Mouse (Mus musculus): ENCODE results near the gene Map2k3.

Gene Map2k3

GRCm38 (mm10) chr11:60924981-60925380 is 6.9 kb upstream of the Map2k3 start:
- no peak for DNase-seq (ENCODE audit: low spot score in 2 of 2)

GRCm38 (mm10) chr11:60927264-60927663 is 4.6 kb upstream of the Map2k3 start:
- peak; percentile 94 for DNase-seq (ENCODE audit: low spot score in 2 of 2)

- DNase-seq (ENCODE audit: low spot score in 2 of 2) = no peak
Observed at GRCm38 (mm10) chr11:60930724-60931281, 1.0 kb upstream of the Map2k3 start.

- peak in 1 of 2 experiments; percentile 39 for DNase-seq (ENCODE audit: low spot score in 2 of 2)
Observed at GRCm38 (mm10) chr11:60931282-60931868, 458 bp upstream of the Map2k3 start.

GRCm38 (mm10) chr11:60932503-60933020 is 729 bp downstream of the Map2k3 start:
- no peak for DNase-seq (ENCODE audit: low spot score in 2 of 2)

GRCm38 (mm10) chr11:60933178-60933930 is 1.5 kb downstream of the Map2k3 start:
- no peak for DNase-seq (ENCODE audit: low spot score in 2 of 2)

- DNase-seq (ENCODE audit: low spot score in 2 of 2) = no peak
Observed at GRCm38 (mm10) chr11:60934795-60935194, 3.0 kb downstream of the Map2k3 start.

GRCm38 (mm10) chr11:60935326-60935974 is 3.6 kb downstream of the Map2k3 start:
- DNase-seq (ENCODE audit: low spot score in 2 of 2) = peak in 1 of 2 experiments; percentile 43

GRCm38 (mm10) chr11:60935975-60936373 is 4.1 kb downstream of the Map2k3 start:
- no peak for DNase-seq (ENCODE audit: low spot score in 2 of 2)

GRCm38 (mm10) chr11:60937611-60938010 is 5.8 kb downstream of the Map2k3 start:
- DNase-seq (ENCODE audit: low spot score in 2 of 2) = no peak

GRCm38 (mm10) chr11:60939487-60939886 is 7.7 kb downstream of the Map2k3 start:
- DNase-seq (ENCODE audit: low spot score in 2 of 2) = no peak

- DNase-seq (ENCODE audit: low spot score in 2 of 2) = no peak
Observed at GRCm38 (mm10) chr11:60940501-60940900, 8.7 kb downstream of the Map2k3 start.

GRCm38 (mm10) chr11:60941370-60941769 is 9.5 kb downstream of the Map2k3 start:
- no peak for DNase-seq (ENCODE audit: low spot score in 2 of 2)

GRCm38 (mm10) chr11:60942263-60943015 is 10.6 kb downstream of the Map2k3 start:
- DNase-seq (ENCODE audit: low spot score in 2 of 2) = no peak

GRCm38 (mm10) chr11:60945003-60945402 is 13.2 kb downstream of the Map2k3 start:
- no peak for DNase-seq (ENCODE audit: low spot score in 2 of 2)

- no peak for DNase-seq (ENCODE audit: low spot score in 2 of 2)
Observed at GRCm38 (mm10) chr11:60951896-60952295, 20.1 kb downstream of the Map2k3 start.

- DNase-seq (ENCODE audit: low spot score in 2 of 2) = no peak
Observed at GRCm38 (mm10) chr11:60952362-60952761, 20.5 kb downstream of the Map2k3 start.

GRCm38 (mm10) chr11:60952986-60953385 is 21.2 kb downstream of the Map2k3 start:
- DNase-seq (ENCODE audit: low spot score in 2 of 2) = no peak

GRCm38 (mm10) chr11:60953803-60954202 is 22.0 kb downstream of the Map2k3 start:
- peak; percentile 90 to 92 for DNase-seq (ENCODE audit: low spot score in 2 of 2)

GRCm38 (mm10) chr11:60954255-60955104 is 22.6 kb downstream of the Map2k3 start:
- DNase-seq (ENCODE audit: low spot score in 2 of 2) = no peak
